Mouse (Mus musculus): ENCODE results near the gene Dnaja3. TPM values are rescaled to one million over a fixed set of nuclear protein-coding genes. Genes with fewer than 3 reads are reported as not detected.
A peak's percentile ranks its signal among the peaks of the same experiment; 100 is the strongest.

Dnaja3 gene
- polyA plus RNA-seq, 2 experiments from 2014 or later: 24.4 to 29.0 TPM

- ATAC-seq: peak; percentile 94
These were observed 31.8 kb upstream of the Dnaja3 start for GRCm38 (mm10) chr16:4607818-4608531.

- no peak for ATAC-seq
These were observed 31.2 kb upstream of the Dnaja3 start for GRCm38 (mm10) chr16:4608532-4609059.

GRCm38 (mm10) chr16:4611193-4611592, 28.6 kb upstream of the Dnaja3 start:
- no peak for ATAC-seq

GRCm38 (mm10) chr16:4611676-4612075, 28.1 kb upstream of the Dnaja3 start:
- no peak for ATAC-seq

- no peak for ATAC-seq
These were observed 26.1 kb upstream of the Dnaja3 start for GRCm38 (mm10) chr16:4613736-4614135.

- no peak for ATAC-seq
These were observed 25.1 kb upstream of the Dnaja3 start for GRCm38 (mm10) chr16:4614639-4615038.

- no peak for ATAC-seq
These were observed 24.5 kb upstream of the Dnaja3 start for GRCm38 (mm10) chr16:4615297-4615696.

GRCm38 (mm10) chr16:4616829-4617228, 23.0 kb upstream of the Dnaja3 start:
- no peak for ATAC-seq

GRCm38 (mm10) chr16:4624074-4624473, 15.7 kb upstream of the Dnaja3 start:
- no peak for ATAC-seq

- ATAC-seq: peak; percentile 89
These were observed 15.2 kb upstream of the Dnaja3 start, which contains the start of gene Pam16 for GRCm38 (mm10) chr16:4624481-4625110. Gene Pam16 (minus strand): TSS chr16:4624988.

GRCm38 (mm10) chr16:4627105-4627504, 12.7 kb upstream of the Dnaja3 start:
- no peak for ATAC-seq

GRCm38 (mm10) chr16:4628898-4629419, 10.8 kb upstream of the Dnaja3 start:
- ATAC-seq: no peak

- ATAC-seq: peak; percentile 72
These were observed 9.8 kb upstream of the Dnaja3 start for GRCm38 (mm10) chr16:4629950-4630349.

GRCm38 (mm10) chr16:4632050-4632449, 7.7 kb upstream of the Dnaja3 start:
- no peak for ATAC-seq

GRCm38 (mm10) chr16:4633661-4634060, 6.1 kb upstream of the Dnaja3 start:
- ATAC-seq: no peak

GRCm38 (mm10) chr16:4634681-4635080, 5.1 kb upstream of the Dnaja3 start:
- no peak for ATAC-seq

- ATAC-seq: no peak
These were observed 4.0 kb upstream of the Dnaja3 start for GRCm38 (mm10) chr16:4635760-4636159.

GRCm38 (mm10) chr16:4638891-4639390, 848 bp upstream of the Dnaja3 start:
- ATAC-seq: no peak

GRCm38 (mm10) chr16:4640267-4641005, 647 bp downstream of the Dnaja3 start:
- ATAC-seq: no peak

GRCm38 (mm10) chr16:4641119-4641838, 1.5 kb downstream of the Dnaja3 start:
- ATAC-seq: no peak

- no peak for ATAC-seq
These were observed 2.4 kb downstream of the Dnaja3 start for GRCm38 (mm10) chr16:4642190-4642589.

- ATAC-seq: no peak
These were observed 3.1 kb downstream of the Dnaja3 start for GRCm38 (mm10) chr16:4642937-4643336.
